Mouse (Mus musculus): Measurements from ENCODE around the gene Mlph.
A peak's percentile ranks its signal among the peaks of the same experiment; 100 is the strongest.

The Mlph gene

GRCm38 (mm10) chr1:90969347-90969784, 54.5 kb downstream of the Mlph start, which contains the start of gene Rab17:
Rab17 (minus strand) TSS chr1:90969661.
- no peak for DNase-seq (ENCODE audit: extremely low spot score)

- no peak for DNase-seq (ENCODE audit: extremely low spot score)
These were observed 55.1 kb downstream of the Mlph start for GRCm38 (mm10) chr1:90969881-90970390.

GRCm38 (mm10) chr1:90972911-90973573, 58.2 kb downstream of the Mlph start:
- DNase-seq (ENCODE audit: extremely low spot score), result peak; percentile 95

- DNase-seq (ENCODE audit: extremely low spot score), result no peak
These were observed 58.7 kb downstream of the Mlph start for GRCm38 (mm10) chr1:90973574-90973911.

GRCm38 (mm10) chr1:90974906-90975649, 60.2 kb downstream of the Mlph start:
- DNase-seq (ENCODE audit: extremely low spot score), result peak; percentile 73

- DNase-seq (ENCODE audit: extremely low spot score), result no peak
These were observed 61.1 kb downstream of the Mlph start for GRCm38 (mm10) chr1:90975960-90976359.

- no peak for DNase-seq (ENCODE audit: extremely low spot score)
These were observed 65.9 kb downstream of the Mlph start for GRCm38 (mm10) chr1:90980638-90981330.

GRCm38 (mm10) chr1:90981346-90981745, 66.5 kb downstream of the Mlph start:
- DNase-seq (ENCODE audit: extremely low spot score), result no peak

GRCm38 (mm10) chr1:90995916-90996315, 81.0 kb downstream of the Mlph start:
- no peak for DNase-seq (ENCODE audit: extremely low spot score)

- no peak for DNase-seq (ENCODE audit: extremely low spot score)
These were observed 82.3 kb downstream of the Mlph start for GRCm38 (mm10) chr1:90997136-90997535.

- DNase-seq (ENCODE audit: extremely low spot score), result no peak
These were observed 82.8 kb downstream of the Mlph start for GRCm38 (mm10) chr1:90997641-90998040.

- DNase-seq (ENCODE audit: extremely low spot score), result peak; percentile 65
These were observed 83.5 kb downstream of the Mlph start, which contains the start of gene Lrrfip1 for GRCm38 (mm10) chr1:90998268-90998890. Lrrfip1 (plus strand) TSS chr1:90998737.

- peak; percentile 50 for DNase-seq (ENCODE audit: extremely low spot score)
These were observed 84.2 kb downstream of the Mlph start for GRCm38 (mm10) chr1:90998891-90999611.

- no peak for DNase-seq (ENCODE audit: extremely low spot score)
These were observed 85.2 kb downstream of the Mlph start for GRCm38 (mm10) chr1:90999911-91000601.

Measured in embryo, embryonic 9.5 days (tissue).